Mouse (Mus musculus) heart, postnatal 0 days (tissue): ENCODE data around the gene Ift20.

Source experiments
- CTCF ChIP-seq: IDR thresholded peaks from 2 replicates; pipeline ENCODE4 v1.5.1; 2016; ENCODE audit warnings: antibody characterized with exemption, control low read depth, low read depth
- EP300 ChIP-seq: IDR thresholded peaks from 2 replicates; pipeline ENCODE4 v1.6.1; 2016; ENCODE audit warnings: antibody characterized with exemption, low read depth

DNA sequence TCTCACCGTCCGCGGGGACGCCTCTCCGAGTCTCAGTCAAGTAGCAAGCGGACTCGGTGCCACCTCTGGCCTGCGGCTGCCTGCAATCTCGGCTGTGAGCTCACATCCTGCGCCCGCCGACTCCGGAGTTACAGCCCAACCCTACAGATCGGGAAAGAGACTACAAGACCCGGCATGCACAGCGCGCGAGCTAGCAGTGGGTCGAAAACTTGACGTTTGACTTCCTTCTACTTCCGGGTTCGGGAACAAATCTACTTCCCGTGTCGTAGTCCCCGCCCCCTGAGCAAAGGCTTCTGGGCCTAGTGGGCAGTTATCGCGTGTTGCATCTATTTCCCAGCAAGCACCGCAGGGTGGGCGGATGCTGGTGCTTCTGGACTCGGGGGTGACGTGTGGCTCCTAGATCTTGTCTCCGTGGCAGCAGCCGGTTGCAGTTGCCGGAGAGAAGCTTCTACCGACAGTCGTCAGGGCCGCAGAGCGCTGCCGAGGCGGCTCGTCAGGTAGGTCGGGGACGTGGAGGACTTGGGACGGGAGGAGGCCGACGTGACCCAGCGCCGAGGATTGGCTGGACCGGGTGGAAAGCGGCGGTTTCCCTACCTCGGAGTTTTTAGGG is at the start of gene Ift20, which contains the start of gene Tnfaip1:
- TF ChIP-seq CTCF = no peak
- TF ChIP-seq EP300 = 0 out of 2 replicates have a peak, but pooled peaks have one; percentile 52
